Mouse (Mus musculus): Measurements from ENCODE around the gene Ppa1. TPM values are rescaled to one million over a fixed set of nuclear protein-coding genes. Genes with fewer than 3 reads are reported as not detected.

The Ppa1 gene
- total RNA-seq, 2 experiments from 2014 or later: 45.1 to 52.5 TPM

Other genes starting within 250 kb of the Ppa1 start
- gene Nodal, start 230.6 kb upstream of the Ppa1 start, total RNA-seq (2021): under 1 TPM; 0.25 to 0.41 TPM
- gene Eif4ebp2, start 195.9 kb upstream of the Ppa1 start, total RNA-seq (2021): 10 to 100 TPM; 89.5 to 93.7 TPM
- gene Lrrc20, start 172.8 kb upstream of the Ppa1 start, total RNA-seq (2021): 10 to 100 TPM; 19.1 to 22.9 TPM
- under 1 TPM; 0.07 to 0.10 TPM for gene Npffr1, start 53.1 kb upstream of the Ppa1 start, total RNA-seq (2021)
- gene Sar1a, start 31.7 kb downstream of the Ppa1 start, total RNA-seq (2021): 100 to 1,000 TPM; 144 to 158 TPM
- 10 to 100 TPM; 25.9 to 26.6 TPM for gene Tysnd1, start 47.0 kb downstream of the Ppa1 start, total RNA-seq (2021)
- gene Aifm2, start 66.7 kb downstream of the Ppa1 start, total RNA-seq (2021): 10 to 100 TPM; 36.0 to 52.5 TPM
- gene H2afy2, start 135.6 kb downstream of the Ppa1 start, total RNA-seq (2021): 10 to 100 TPM; 10.7 to 12.7 TPM

Measured in heart, postnatal 10 days (tissue).